Mouse (Mus musculus): ENCODE results near the gene Dnajc14. TPM values are rescaled to one million over a fixed set of nuclear protein-coding genes. Genes with fewer than 3 reads are reported as not detected.

Dnajc14 gene
- polyA plus RNA-seq, 1 experiment from 2014 or later: 31.0 TPM

GRCm38 (mm10) chr10:128845516-128845915 lies 41.7 kb downstream of the Dnajc14 start:
- no peak overlapping the region for H3K9ac ChIP-seq (ENCODE audit: low read length)
- H3K36me3 ChIP-seq (ENCODE audit: control insufficient read depth, insufficient read depth, low read length): peaks cover 86% of the 10 kb centered on the region

GRCm38 (mm10) chr10:128846664-128847063 lies 42.8 kb downstream of the Dnajc14 start:
- Histone ChIP-seq H3K4me2 (ENCODE audit: low read length) (no peak overlapping the region), H3K9ac (ENCODE audit: low read length) (no peak overlapping the region), H3K27me3 (ENCODE audit: control insufficient read depth, insufficient read depth, low read length) (no peaks in the 10 kb centered on the region), H3K4me3 (ENCODE audit: control insufficient read depth in 1 of 2, insufficient read depth in 1 of 2, low read depth in 1 of 2, low read length in 2 of 2) (no peak overlapping the region), H3K9me3 (ENCODE audit: control insufficient read depth, low read length) (no peaks in the 10 kb centered on the region), H3K27ac (replicated peaks in 1 of 2; ENCODE audit: control insufficient read depth in 1 of 2, insufficient read depth in 1 of 2, low read depth in 2 of 2, low read length in 2 of 2) (no peak overlapping the region), H3K4me1 (ENCODE audit: control insufficient read depth in 2 of 2, insufficient read depth in 2 of 2, low read length in 2 of 2) (no peaks in the 10 kb centered on the region), H3K36me3 (ENCODE audit: control insufficient read depth, insufficient read depth, low read length) (peaks cover 84% of the 10 kb centered on the region)
- WGBS: 97% methylated on average over 4 of the region's 4 CpGs
- ATAC-seq (ENCODE audit: insufficient number of reproducible peaks, insufficient read depth, low FRiP score, low read depth): no peak

More at GRCm38 (mm10) chr10:128845516-128845915, 41.7 kb downstream of the Dnajc14 start:
- no peaks in the 10 kb centered on the region for H3K27me3 ChIP-seq (ENCODE audit: control insufficient read depth, insufficient read depth, low read length)
- no peak for ATAC-seq (ENCODE audit: insufficient number of reproducible peaks, insufficient read depth, low FRiP score, low read depth)
- H3K9me3 ChIP-seq (ENCODE audit: control insufficient read depth, low read length): no peaks in the 10 kb centered on the region
- H3K4me3 ChIP-seq (ENCODE audit: control insufficient read depth in 1 of 2, insufficient read depth in 1 of 2, low read depth in 1 of 2, low read length in 2 of 2): no peak overlapping the region
- no peak overlapping the region for H3K4me2 ChIP-seq (ENCODE audit: low read length)
- WGBS: 81% methylated on average over 2 of the region's 2 CpGs
- H3K27ac ChIP-seq (replicated peaks in 1 of 2; ENCODE audit: control insufficient read depth in 1 of 2, insufficient read depth in 1 of 2, low read depth in 2 of 2, low read length in 2 of 2): no peak overlapping the region
- no peaks in the 10 kb centered on the region for H3K4me1 ChIP-seq (ENCODE audit: control insufficient read depth in 2 of 2, insufficient read depth in 2 of 2, low read length in 2 of 2)

DNA sequence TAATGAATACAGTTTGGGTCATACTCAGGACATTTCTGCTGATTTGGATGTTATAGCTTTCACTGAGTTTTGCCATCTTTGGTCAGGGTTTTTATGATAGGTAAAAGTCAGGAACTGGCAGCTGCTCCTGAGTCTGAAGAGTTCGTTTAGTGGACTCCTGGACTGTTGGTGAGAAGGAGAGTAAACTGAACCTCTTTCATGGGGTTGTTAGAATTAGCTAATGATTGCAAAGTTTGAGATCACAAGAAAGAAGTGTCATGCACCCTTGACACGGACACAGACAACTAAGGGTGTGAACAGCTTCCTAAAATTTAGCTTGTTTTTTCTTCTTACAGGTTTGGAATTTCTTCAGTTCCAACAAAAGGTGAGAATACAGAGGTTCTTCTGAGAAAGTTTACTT lies 44.6 kb downstream of the Dnajc14 start:
- WGBS: 79% methylated on average over 2 of the region's 2 CpGs
- ATAC-seq (ENCODE audit: insufficient number of reproducible peaks, insufficient read depth, low FRiP score, low read depth): no peak
- H3K4me2 ChIP-seq (ENCODE audit: low read length): no peak overlapping the region
- H3K9me3 ChIP-seq (ENCODE audit: control insufficient read depth, low read length): no peaks in the 10 kb centered on the region
- no peak overlapping the region for H3K27ac ChIP-seq (replicated peaks in 1 of 2; ENCODE audit: control insufficient read depth in 1 of 2, insufficient read depth in 1 of 2, low read depth in 2 of 2, low read length in 2 of 2)
- H3K27me3 ChIP-seq (ENCODE audit: control insufficient read depth, insufficient read depth, low read length): no peaks in the 10 kb centered on the region
- no peak overlapping the region for H3K4me3 ChIP-seq (ENCODE audit: control insufficient read depth in 1 of 2, insufficient read depth in 1 of 2, low read depth in 1 of 2, low read length in 2 of 2)
- H3K9ac ChIP-seq (ENCODE audit: low read length): no peak overlapping the region
- H3K36me3 ChIP-seq (ENCODE audit: control insufficient read depth, insufficient read depth, low read length): peaks cover 79% of the 10 kb centered on the region
- no peaks in the 10 kb centered on the region for H3K4me1 ChIP-seq (ENCODE audit: control insufficient read depth in 2 of 2, insufficient read depth in 2 of 2, low read length in 2 of 2)

DNA sequence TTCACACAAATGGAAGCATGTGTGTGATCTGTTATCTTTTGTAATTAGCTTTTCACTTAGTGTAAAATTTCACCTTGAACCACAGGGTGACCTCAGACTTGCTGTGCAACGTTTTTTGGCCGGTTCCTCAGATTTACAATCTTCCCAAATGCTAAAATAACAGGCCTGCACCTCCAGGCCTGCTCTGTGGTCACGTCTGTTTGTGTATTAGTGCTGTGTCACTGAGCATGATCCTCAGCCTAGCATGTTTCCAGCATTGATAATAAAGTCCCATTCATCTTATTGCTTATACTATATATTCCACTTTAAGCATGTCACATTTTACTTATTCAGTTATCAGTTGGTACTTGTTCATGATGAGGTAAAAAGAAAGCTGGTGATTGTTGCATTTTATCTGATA lies 46.5 kb downstream of the Dnajc14 start:
- H3K36me3 ChIP-seq (ENCODE audit: control insufficient read depth, insufficient read depth, low read length): peaks cover 73% of the 10 kb centered on the region
- no peaks in the 10 kb centered on the region for H3K27me3 ChIP-seq (ENCODE audit: control insufficient read depth, insufficient read depth, low read length)
- WGBS: 76% methylated on average over 3 of the region's 3 CpGs
- H3K9ac ChIP-seq (ENCODE audit: low read length): no peak overlapping the region
- ATAC-seq (ENCODE audit: insufficient number of reproducible peaks, insufficient read depth, low FRiP score, low read depth): no peak
- H3K4me2 ChIP-seq (ENCODE audit: low read length): no peak overlapping the region
- H3K27ac ChIP-seq (replicated peaks in 1 of 2; ENCODE audit: control insufficient read depth in 1 of 2, insufficient read depth in 1 of 2, low read depth in 2 of 2, low read length in 2 of 2): no peak overlapping the region
- no peaks in the 10 kb centered on the region for H3K4me1 ChIP-seq (ENCODE audit: control insufficient read depth in 2 of 2, insufficient read depth in 2 of 2, low read length in 2 of 2)
- no peaks in the 10 kb centered on the region for H3K9me3 ChIP-seq (ENCODE audit: control insufficient read depth, low read length)
- H3K4me3 ChIP-seq (ENCODE audit: control insufficient read depth in 1 of 2, insufficient read depth in 1 of 2, low read depth in 1 of 2, low read length in 2 of 2): no peak overlapping the region

DNA sequence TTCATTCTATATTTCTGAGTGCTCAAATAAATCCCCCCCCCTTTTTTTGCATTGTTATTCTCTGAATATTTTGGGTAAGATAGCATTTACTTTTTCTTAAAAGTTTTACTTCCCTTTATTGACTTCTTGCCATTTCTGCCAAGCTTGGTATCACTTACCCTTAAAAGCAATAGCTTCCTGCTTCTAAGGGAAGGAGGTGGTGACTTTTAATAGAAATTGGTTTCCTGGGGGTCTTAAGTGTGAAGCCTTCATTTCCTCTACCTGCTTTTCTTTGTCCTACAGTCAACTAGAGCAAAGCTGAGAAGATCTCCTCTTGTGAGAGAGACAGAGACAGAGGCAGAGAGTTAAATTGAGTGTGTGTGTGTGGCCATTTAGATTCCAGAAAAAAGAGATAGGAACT lies 57.3 kb downstream of the Dnajc14 start:
- no peaks in the 10 kb centered on the region for H3K9me3 ChIP-seq (ENCODE audit: control insufficient read depth, low read length)
- no peak overlapping the region for H3K4me2 ChIP-seq (ENCODE audit: low read length)
- no peaks in the 10 kb centered on the region for H3K4me1 ChIP-seq (ENCODE audit: control insufficient read depth in 2 of 2, insufficient read depth in 2 of 2, low read length in 2 of 2)
- no peak overlapping the region for H3K27ac ChIP-seq (replicated peaks in 1 of 2; ENCODE audit: control insufficient read depth in 1 of 2, insufficient read depth in 1 of 2, low read depth in 2 of 2, low read length in 2 of 2)
- H3K36me3 ChIP-seq (ENCODE audit: control insufficient read depth, insufficient read depth, low read length): peaks cover 63% of the 10 kb centered on the region
- no peak overlapping the region for H3K4me3 ChIP-seq (ENCODE audit: control insufficient read depth in 1 of 2, insufficient read depth in 1 of 2, low read depth in 1 of 2, low read length in 2 of 2)
- ATAC-seq (ENCODE audit: insufficient number of reproducible peaks, insufficient read depth, low FRiP score, low read depth): no peak
- no peak overlapping the region for H3K9ac ChIP-seq (ENCODE audit: low read length)
- no peaks in the 10 kb centered on the region for H3K27me3 ChIP-seq (ENCODE audit: control insufficient read depth, insufficient read depth, low read length)

DNA sequence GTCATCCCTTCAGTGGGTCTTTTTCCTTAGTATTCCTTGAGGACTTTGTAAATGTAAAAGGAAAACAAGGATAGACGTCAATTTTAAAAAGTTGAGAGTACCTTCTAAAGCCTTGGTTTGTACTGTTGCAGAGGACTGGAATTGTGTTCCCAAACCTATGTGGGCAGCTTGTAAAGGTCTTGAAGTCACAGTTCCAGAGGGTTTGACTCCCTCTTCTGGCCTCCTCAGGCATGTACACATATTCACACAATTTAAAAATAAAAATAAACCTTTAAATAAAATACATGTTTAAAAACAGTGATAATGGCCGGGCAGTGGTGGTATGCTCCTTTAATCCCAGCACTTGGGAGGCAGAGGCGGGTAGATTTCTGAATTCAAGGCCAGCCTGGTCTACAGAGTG lies 62.2 kb downstream of the Dnajc14 start:
- Histone ChIP-seq H3K27me3 (ENCODE audit: control insufficient read depth, insufficient read depth, low read length) (no peaks in the 10 kb centered on the region), H3K27ac (replicated peaks in 1 of 2; ENCODE audit: control insufficient read depth in 1 of 2, insufficient read depth in 1 of 2, low read depth in 2 of 2, low read length in 2 of 2) (no peak overlapping the region), H3K4me3 (ENCODE audit: control insufficient read depth in 1 of 2, insufficient read depth in 1 of 2, low read depth in 1 of 2, low read length in 2 of 2) (no peak overlapping the region), H3K4me1 (ENCODE audit: control insufficient read depth in 2 of 2, insufficient read depth in 2 of 2, low read length in 2 of 2) (no peaks in the 10 kb centered on the region), H3K36me3 (ENCODE audit: control insufficient read depth, insufficient read depth, low read length) (peaks cover 65% of the 10 kb centered on the region), H3K9me3 (ENCODE audit: control insufficient read depth, low read length) (no peaks in the 10 kb centered on the region), H3K4me2 (ENCODE audit: low read length) (no peak overlapping the region), H3K9ac (ENCODE audit: low read length) (no peak overlapping the region)
- WGBS: 84% methylated on average over 3 of the region's 3 CpGs
- ATAC-seq (ENCODE audit: insufficient number of reproducible peaks, insufficient read depth, low FRiP score, low read depth): no peak

- no peaks in the 10 kb centered on the region for H3K9me3 ChIP-seq (ENCODE audit: control insufficient read depth, low read length)
- no peak overlapping the region for H3K4me2 ChIP-seq (ENCODE audit: low read length)
- WGBS: 86% methylated on average over 1 of the region's 1 CpGs
- H3K36me3 ChIP-seq (ENCODE audit: control insufficient read depth, insufficient read depth, low read length): peaks cover 66% of the 10 kb centered on the region
- H3K4me3 ChIP-seq (ENCODE audit: control insufficient read depth in 1 of 2, insufficient read depth in 1 of 2, low read depth in 1 of 2, low read length in 2 of 2): no peak overlapping the region
- H3K27me3 ChIP-seq (ENCODE audit: control insufficient read depth, insufficient read depth, low read length): no peaks in the 10 kb centered on the region
- ATAC-seq (ENCODE audit: insufficient number of reproducible peaks, insufficient read depth, low FRiP score, low read depth): no peak
- no peak overlapping the region for H3K9ac ChIP-seq (ENCODE audit: low read length)
- no peak overlapping the region for H3K27ac ChIP-seq (replicated peaks in 1 of 2; ENCODE audit: control insufficient read depth in 1 of 2, insufficient read depth in 1 of 2, low read depth in 2 of 2, low read length in 2 of 2)
- H3K4me1 ChIP-seq (ENCODE audit: control insufficient read depth in 2 of 2, insufficient read depth in 2 of 2, low read length in 2 of 2): no peaks in the 10 kb centered on the region
Observed at GRCm38 (mm10) chr10:128866518-128866917, 62.7 kb downstream of the Dnajc14 start.
